Mouse (Mus musculus): ENCODE measurements around the gene Cbs.

DNA sequence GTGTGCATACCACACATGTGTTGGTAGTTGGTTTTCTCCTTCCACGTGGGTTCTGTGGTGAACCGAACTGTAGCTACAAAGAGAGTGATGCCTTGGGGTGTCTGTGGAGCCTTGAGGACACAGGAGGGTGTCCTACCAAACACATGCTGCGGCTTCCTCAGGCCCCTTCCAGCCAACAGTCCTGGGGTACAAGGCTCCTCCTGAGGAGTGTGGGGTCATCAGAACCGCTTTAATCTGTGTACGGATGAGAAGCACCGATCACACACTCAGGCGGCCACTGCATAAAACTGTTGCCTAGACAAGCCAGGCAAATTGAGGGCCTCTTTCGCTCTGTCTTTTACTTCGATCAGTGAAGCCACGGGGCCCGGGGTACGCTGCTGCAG, 73.4 kb downstream of the Cbs start:
- TF ChIP-seq CTCF (IDR thresholded peaks at IDR 0.05; ENCODE audit: borderline replicate concordance, extremely low read depth, insufficient read depth, insufficient read length) (no peak), POLR2A (IDR thresholded peaks at IDR 0.05; ENCODE audit: borderline replicate concordance, extremely low read depth, insufficient read depth, insufficient read length, poor library complexity, severe bottlenecking) (no peak)

All from brain, embryonic 14.5 days (tissue).